Mouse (Mus musculus): ENCODE measurements around the gene Nfkbia.

The Nfkbia gene

GRCm38 (mm10) chr12:55492184-55492898 lies at the start of gene Nfkbia:
Nfkbia (minus strand) TSS chr12:55492647.
- peak; percentile 81 for DNase-seq (ENCODE audit: low spot score)

- no peak for DNase-seq (ENCODE audit: low spot score)
Observed at GRCm38 (mm10) chr12:55539157-55539556, 46.7 kb upstream of the Nfkbia start.

GRCm38 (mm10) chr12:55538328-55538971 lies 46.0 kb upstream of the Nfkbia start:
- DNase-seq (ENCODE audit: low spot score) = no peak

- DNase-seq (ENCODE audit: low spot score) = no peak
Observed at GRCm38 (mm10) chr12:55537742-55538141, 45.3 kb upstream of the Nfkbia start.

GRCm38 (mm10) chr12:55536537-55537135 lies 44.2 kb upstream of the Nfkbia start:
- DNase-seq (ENCODE audit: low spot score) = no peak

- no peak for DNase-seq (ENCODE audit: low spot score)
Observed at GRCm38 (mm10) chr12:55526983-55527752, 34.7 kb upstream of the Nfkbia start.

GRCm38 (mm10) chr12:55518061-55518738 lies 25.8 kb upstream of the Nfkbia start:
- DNase-seq (ENCODE audit: low spot score) = no peak

GRCm38 (mm10) chr12:55508817-55509216 lies 16.4 kb upstream of the Nfkbia start:
- no peak for DNase-seq (ENCODE audit: low spot score)

GRCm38 (mm10) chr12:55507332-55507935 lies 15.0 kb upstream of the Nfkbia start:
- DNase-seq (ENCODE audit: low spot score) = no peak

- no peak for DNase-seq (ENCODE audit: low spot score)
Observed at GRCm38 (mm10) chr12:55506029-55506330, 13.5 kb upstream of the Nfkbia start.

GRCm38 (mm10) chr12:55505314-55506028 lies 13.0 kb upstream of the Nfkbia start:
- DNase-seq (ENCODE audit: low spot score) = no peak

- DNase-seq (ENCODE audit: low spot score) = peak; percentile 57
Observed at GRCm38 (mm10) chr12:55499031-55499430, 6.6 kb upstream of the Nfkbia start.

- DNase-seq (ENCODE audit: low spot score) = no peak
Observed at GRCm38 (mm10) chr12:55497737-55498136, 5.3 kb upstream of the Nfkbia start.

GRCm38 (mm10) chr12:55495902-55496605 lies 3.6 kb upstream of the Nfkbia start:
- DNase-seq (ENCODE audit: low spot score) = no peak

- DNase-seq (ENCODE audit: low spot score) = no peak
Observed at GRCm38 (mm10) chr12:55495114-55495901, 2.9 kb upstream of the Nfkbia start.

- DNase-seq (ENCODE audit: low spot score) = no peak
Observed at GRCm38 (mm10) chr12:55493381-55493780, 934 bp upstream of the Nfkbia start.

GRCm38 (mm10) chr12:55492941-55493340 lies 494 bp upstream of the Nfkbia start:
- no peak for DNase-seq (ENCODE audit: low spot score)

GRCm38 (mm10) chr12:55491516-55492183 lies 797 bp downstream of the Nfkbia start:
- peak; percentile 89 for DNase-seq (ENCODE audit: low spot score)

All from left cerebral cortex, adult 11 months (tissue).